Mouse (Mus musculus): ENCODE measurements around the gene Elp5.

DNA sequence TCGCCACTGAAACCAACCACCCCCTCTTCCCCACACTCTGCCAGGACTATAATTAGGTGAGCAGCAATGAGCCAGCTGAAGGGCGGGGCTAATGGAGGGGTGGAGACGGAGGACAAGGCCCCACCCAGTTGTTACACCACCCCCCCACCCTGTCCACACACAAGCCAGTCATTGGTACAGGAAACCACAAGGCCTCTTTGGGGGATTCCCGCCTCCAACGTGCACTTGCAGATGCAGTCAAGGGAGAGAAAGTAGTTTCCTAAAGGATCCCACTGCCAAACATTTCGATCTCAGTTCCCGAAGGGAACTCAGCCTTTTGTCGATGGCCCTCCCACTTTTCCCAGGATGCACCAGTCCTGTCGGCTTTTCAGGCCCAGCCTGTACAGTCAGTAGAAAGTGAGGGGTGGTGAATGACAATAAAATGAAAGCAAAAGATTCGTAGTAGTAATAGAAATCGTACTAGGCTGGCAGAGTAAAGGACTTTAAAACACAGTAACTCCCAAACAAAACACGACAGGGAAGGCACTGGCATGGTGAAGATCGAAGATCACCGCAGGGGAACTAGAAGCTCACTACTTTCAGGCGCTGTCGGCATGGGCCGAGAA lies 62.6 kb downstream of the Elp5 start:
- TF ChIP-seq POLR2A (IDR thresholded peaks at IDR 0.05; ENCODE audit: insufficient read depth, low read depth, low read length) (peak; percentile 58), CTCF (IDR thresholded peaks at IDR 0.05) (no peak), EP300 (IDR thresholded peaks at IDR 0.05; ENCODE audit: insufficient read depth, low read depth, low read length) (peak; percentile 62; the same call in 1 of the 2 replicates)
